Mouse (Mus musculus) lung, embryonic 14.5 days (tissue): ENCODE data around the gene Dcaf12. TPM values are rescaled to one million over a fixed set of nuclear protein-coding genes. Genes with fewer than 3 reads are reported as not detected.

Experiments used
- ATAC-seq: fragments of 200-750 bp; cut with Nextera tagmentation; 2 replicates; pipeline ENCODE4 v1.8.0; 2017; ENCODE audit warnings: mild to moderate bottlenecking, moderate TSS enrichment, moderate library complexity; ENCODE audit not compliant: insufficient read depth
- DNase-seq: peaks from one replicate; pipeline ENCODE4 v3.0.0-alpha.2; 2015
- H3K27ac ChIP-seq: fragments of 300-500 bp; sonication (generic); 2 replicates; pipeline ENCODE4 v1.5.1; 2014; ENCODE audit warnings: low read depth, mild to moderate bottlenecking, moderate library complexity
- H3K27me3 ChIP-seq: fragments of 300-500 bp; sonication (generic); 2 replicates; pipeline ENCODE4 v1.6.1; 2014; ENCODE audit warnings: low read length, control low read depth; ENCODE audit not compliant: insufficient read depth
- H3K36me3 ChIP-seq: fragments of 300-500 bp; sonication (generic); 2 replicates; pipeline ENCODE4 v1.6.1; 2014; ENCODE audit warnings: control low read depth; ENCODE audit not compliant: insufficient read depth
- H3K4me1 ChIP-seq: fragments of 300-500 bp; sonication (generic); 2 replicates; pipeline ENCODE4 v1.6.1; 2014; ENCODE audit warnings: antibody characterized with exemption, control low read depth; ENCODE audit not compliant: insufficient read depth
- H3K4me2 ChIP-seq: fragments of 300-500 bp; sonication (generic); 2 replicates; pipeline ENCODE4 v1.6.1; 2014; ENCODE audit warnings: mild to moderate bottlenecking
- H3K4me3 ChIP-seq: fragments of 300-500 bp; sonication (generic); 2 replicates; pipeline ENCODE4 v1.5.1; 2014; ENCODE audit warnings: low read depth, low read length
- H3K9ac ChIP-seq: fragments of 300-500 bp; sonication (generic); 2 replicates; pipeline ENCODE4 v1.6.1; 2014
- H3K9me3 ChIP-seq: fragments of 300-500 bp; sonication (generic); 2 replicates; pipeline ENCODE4 v1.6.1; 2016; ENCODE audit warnings: low read depth, low read length, control low read depth
- CTCF ChIP-seq: IDR thresholded peaks from 2 replicates; pipeline ENCODE4 v1.5.1; 2016; ENCODE audit warnings: antibody characterized with exemption, low read depth
- WGBS: fragments of 180-500 bp; shearing (Covaris S2); extraction: QIAGEN DNeasy Blood & Tissue Kit; methylation state at CpG from one replicate; pipeline ENCODE4 v1.1.7; 2014; 5-methylcytosine and 5-hydroxymethylcytosine counted together
- polyA plus RNA-seq: library from polyadenylated mRNA; unstranded; fragments of >200 nt; fragmentation: Nextera tagmentation; extraction: Ambion mirVana; gene quantifications from 2 replicates; pipeline ENCODE4 v1.2.1, GENCODE M21; 2014

Dcaf12 gene
- polyA plus RNA-seq: 47.1 and 53.5 TPM in 2 replicates

- H3K27ac ChIP-seq: peak within 1 kb of the TSS; percentile 97
- no peak for TF ChIP-seq CTCF
- H3K9me3 ChIP-seq: no peaks in the 10 kb centered on the region
- H3K4me3 ChIP-seq: peak within 1 kb of the TSS; percentile 98
- under 1% methylated on average over 70 of the region's 70 CpGs for WGBS
- DNase-seq (peak; percentile 98), ATAC-seq (peak; percentile 98)
- peak within 1 kb of the TSS; percentile 76 for H3K4me2 ChIP-seq
- no peaks in the 10 kb centered on the region for H3K27me3 ChIP-seq
- peaks cover 6% of the 10 kb centered on the region for H3K4me1 ChIP-seq
- peak within 1 kb of the TSS; percentile 96 for H3K9ac ChIP-seq
- H3K36me3 ChIP-seq: peaks cover 37% of the 10 kb centered on the region
Observed at GRCm38 (mm10) chr4:41314141-41315129, at the start of gene Dcaf12. Gene Dcaf12, minus strand, starts transcription at chr4:41314889.

DNA sequence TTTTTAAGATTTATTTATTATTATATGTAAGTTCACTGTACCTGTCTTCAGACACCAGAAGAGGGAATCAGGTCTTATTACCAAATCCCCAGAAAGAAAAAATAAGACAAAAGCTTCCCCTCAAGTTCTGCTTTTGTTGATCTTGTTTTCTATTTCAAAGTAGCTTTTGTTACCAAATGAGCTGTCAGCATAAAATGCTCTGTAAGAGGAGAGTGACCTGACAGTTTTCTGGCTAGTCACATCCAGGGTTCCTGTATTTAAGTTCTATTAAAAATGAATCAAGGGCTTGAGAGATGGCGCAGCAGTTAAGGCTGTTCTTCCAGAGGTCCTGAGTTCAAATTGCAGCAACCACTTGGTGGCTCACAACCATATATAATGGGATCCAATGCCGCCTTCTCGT, 46.4 kb upstream of the Dcaf12 start:
- Histone ChIP-seq H3K9me3 (no peaks in the 10 kb centered on the region), H3K27me3 (no peaks in the 10 kb centered on the region), H3K4me3 (no peak overlapping the region), H3K9ac (no peak overlapping the region), H3K27ac (no peak overlapping the region), H3K36me3 (peaks cover 13% of the 10 kb centered on the region; the same call in 1 of the 2 replicates), H3K4me2 (no peak overlapping the region), H3K4me1 (no peaks in the 10 kb centered on the region)
- WGBS: 92% methylated on average over 3 of the region's 3 CpGs
- ATAC-seq (no peak), DNase-seq (no peak)
- no peak for TF ChIP-seq CTCF

GRCm38 (mm10) chr4:41359358-41359757, 44.7 kb upstream of the Dcaf12 start:
- Histone ChIP-seq H3K27ac (no peak overlapping the region), H3K4me3 (no peak overlapping the region), H3K9me3 (0 out of 2 replicates have a peak, but pooled peaks cover 5% of the 10 kb centered on the region), H3K4me1 (no peaks in the 10 kb centered on the region), H3K27me3 (no peaks in the 10 kb centered on the region), H3K36me3 (peaks cover 24% of the 10 kb centered on the region; the same call in 1 of the 2 replicates), H3K9ac (no peak overlapping the region), H3K4me2 (no peak overlapping the region)
- TF ChIP-seq CTCF: no peak
- WGBS: 93% methylated on average over 7 of the region's 7 CpGs
- DNase-seq (no peak), ATAC-seq (no peak)

GRCm38 (mm10) chr4:41358669-41359068, 44.0 kb upstream of the Dcaf12 start:
- no peak for TF ChIP-seq CTCF
- WGBS: 88% methylated on average over 2 of the region's 2 CpGs
- H3K27ac ChIP-seq: no peak overlapping the region

GRCm38 (mm10) chr4:41357154-41357553, 42.5 kb upstream of the Dcaf12 start:
- H3K4me2 ChIP-seq: no peak overlapping the region
- 0 out of 2 replicates have a peak, but pooled peaks cover 5% of the 10 kb centered on the region for H3K9me3 ChIP-seq
- no peak overlapping the region for H3K9ac ChIP-seq
- TF ChIP-seq CTCF: no peak
- DNase-seq (no peak), ATAC-seq (no peak)
- no peak overlapping the region for H3K27ac ChIP-seq
- H3K4me1 ChIP-seq: no peaks in the 10 kb centered on the region
- H3K36me3 ChIP-seq: peaks cover 31% of the 10 kb centered on the region; the same call in 1 of the 2 replicates
- no peaks in the 10 kb centered on the region for H3K27me3 ChIP-seq
- 81% methylated on average over 2 of the region's 2 CpGs for WGBS
- no peak overlapping the region for H3K4me3 ChIP-seq

More at GRCm38 (mm10) chr4:41358669-41359068, 44.0 kb upstream of the Dcaf12 start:
- DNase-seq (no peak), ATAC-seq (no peak)
- H3K27me3 ChIP-seq: no peaks in the 10 kb centered on the region
- no peaks in the 10 kb centered on the region for H3K4me1 ChIP-seq
- H3K4me2 ChIP-seq: no peak overlapping the region
- 0 out of 2 replicates have a peak, but pooled peaks cover 5% of the 10 kb centered on the region for H3K9me3 ChIP-seq
- peaks cover 24% of the 10 kb centered on the region; the same call in 1 of the 2 replicates for H3K36me3 ChIP-seq
- no peak overlapping the region for H3K9ac ChIP-seq
- H3K4me3 ChIP-seq: no peak overlapping the region

DNA sequence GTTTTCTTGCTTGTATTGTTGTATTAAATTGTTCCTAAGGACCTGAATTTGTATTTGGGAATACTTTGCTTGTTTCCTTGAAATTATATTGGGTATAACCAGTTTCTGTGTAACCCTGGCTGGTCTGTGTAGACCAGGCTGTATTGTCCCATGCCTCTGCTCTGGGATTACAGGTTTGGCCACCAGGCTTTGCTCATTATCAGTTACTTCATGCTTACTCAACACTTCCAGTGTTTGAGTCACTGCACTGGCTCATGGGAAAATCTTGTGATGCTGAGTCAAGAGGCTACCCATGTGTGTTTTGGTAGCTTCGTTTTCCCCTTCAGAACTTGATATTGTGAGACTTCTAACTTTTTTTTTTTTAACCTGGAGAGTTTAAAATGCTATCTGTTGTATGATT, 38.6 kb upstream of the Dcaf12 start:
- Histone ChIP-seq H3K4me3 (no peak overlapping the region), H3K9me3 (0 out of 2 replicates have a peak, but pooled peaks cover 5% of the 10 kb centered on the region), H3K27ac (no peak overlapping the region), H3K4me2 (no peak overlapping the region), H3K9ac (no peak overlapping the region), H3K36me3 (peaks cover 25% of the 10 kb centered on the region; the same call in 1 of the 2 replicates), H3K4me1 (no peaks in the 10 kb centered on the region), H3K27me3 (no peaks in the 10 kb centered on the region)
- WGBS: 83% methylated on average over 1 of the region's 1 CpGs
- no peak for TF ChIP-seq CTCF
- DNase-seq (no peak), ATAC-seq (no peak)

DNA sequence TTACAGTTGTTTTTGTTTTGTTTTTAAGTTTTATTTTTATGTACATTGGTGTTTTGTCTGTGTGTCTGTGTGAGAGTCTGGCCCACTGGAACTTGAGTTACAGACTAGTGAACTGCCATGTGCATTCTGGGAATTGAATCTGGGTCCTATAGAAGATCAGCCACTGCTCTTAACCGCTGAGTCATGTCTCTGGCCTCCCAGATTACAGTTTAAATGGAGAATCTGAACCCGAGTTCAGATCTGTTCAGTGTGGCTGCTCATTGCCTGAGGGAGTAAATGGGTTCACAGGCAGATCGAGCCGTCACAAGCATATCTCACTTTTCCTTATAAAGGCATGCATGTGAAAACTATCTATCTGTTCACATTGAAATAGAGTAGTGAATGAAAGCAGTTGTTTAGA, 38.1 kb upstream of the Dcaf12 start:
- Histone ChIP-seq H3K27me3 (no peaks in the 10 kb centered on the region), H3K4me2 (no peak overlapping the region), H3K4me3 (no peak overlapping the region), H3K27ac (no peak overlapping the region), H3K9me3 (0 out of 2 replicates have a peak, but pooled peaks cover 5% of the 10 kb centered on the region), H3K36me3 (peaks cover 22% of the 10 kb centered on the region; the same call in 1 of the 2 replicates), H3K9ac (no peak overlapping the region), H3K4me1 (peaks cover 3% of the 10 kb centered on the region; the same call in 1 of the 2 replicates)
- no peak for DNase-seq
- no peak for ATAC-seq
- 92% methylated on average over 4 of the region's 4 CpGs for WGBS
- TF ChIP-seq CTCF: no peak
